11 mouse cellular contexts compared by ENCODE assay signal in the genomic region with DNA sequence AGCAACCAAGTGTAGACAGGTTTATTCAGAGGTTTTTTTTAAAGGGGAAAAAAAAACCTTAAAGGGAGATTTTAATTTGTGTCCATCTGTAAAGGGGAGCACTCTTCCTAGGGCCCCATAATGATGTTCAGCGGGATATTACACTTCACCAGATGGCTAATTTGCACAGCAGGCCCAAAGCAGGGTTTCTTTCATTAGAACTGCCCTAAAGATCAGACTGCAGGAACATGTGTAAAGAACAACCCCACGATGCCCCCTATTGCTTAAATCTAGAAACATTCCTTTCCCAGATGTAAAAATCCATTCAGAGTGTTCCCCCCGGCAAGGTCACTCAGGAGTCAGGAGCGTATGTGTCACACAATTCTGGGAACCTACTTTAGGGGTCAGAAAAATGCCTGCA.
DNase-seq lines count a peak whose midpoint lies in the region; ATAC-seq lines count a peak whose summit lies in the region.
"Had no signal": no experiment of that assay in that cellular context is flagged by ENCODE, and none has a peak within 500 bp of the region (broad histone marks: within the 10 kb centered on the region; RNA-seq: fewer than 3 reads in every experiment).

No protein-coding gene starts in this region.

- no peak for ATAC-seq in hindbrain, embryonic 11.5 days (ENCODE audit: low FRiP score)
- ATAC-seq in neural tube, embryonic 13.5 days (ENCODE audit: low read depth) = peak; percentile 71; the same call in 1 of the 2 replicates
- ATAC-seq: intestine, postnatal 0 days; liver, postnatal 0 days had no signal

- 16% methylated on average over 4 of the region's 4 CpGs for WGBS in hindbrain, embryonic 11.5 days
- WGBS in neural tube, embryonic 13.5 days = 7% methylated on average over 4 of the region's 4 CpGs

- no peaks in the 10 kb centered on the region for H3K27me3 ChIP-seq in hindbrain, embryonic 11.5 days (ENCODE audit: control insufficient read depth, insufficient read depth, low read length)
- H3K27me3 ChIP-seq in neural tube, embryonic 13.5 days = no peaks in the 10 kb centered on the region

- H3K36me3 ChIP-seq in hindbrain, embryonic 11.5 days (ENCODE audit: control insufficient read depth, insufficient read depth, low read length) = no peaks in the 10 kb centered on the region
- H3K36me3 ChIP-seq in neural tube, embryonic 13.5 days = no peaks in the 10 kb centered on the region
- H3K36me3 ChIP-seq: G1E had no signal

- H3K4me2 ChIP-seq in hindbrain, embryonic 11.5 days (replicated peaks; ENCODE audit: low read depth, low read length) = no peak overlapping the region
- H3K4me2 ChIP-seq in neural tube, embryonic 13.5 days = no peak overlapping the region

- H3K9me3 ChIP-seq in hindbrain, embryonic 11.5 days (ENCODE audit: control insufficient read depth, low read length) = no peaks in the 10 kb centered on the region
- no peaks in the 10 kb centered on the region for H3K9me3 ChIP-seq in neural tube, embryonic 13.5 days
- H3K9me3 ChIP-seq: G1E had no signal

- no peak overlapping the region for H3K27ac ChIP-seq in hindbrain, embryonic 11.5 days (ENCODE audit: low read depth, low read length)
- H3K27ac ChIP-seq in neural tube, embryonic 13.5 days (replicated peaks) = peak overlapping the region; percentile 56

- peak; percentile 5 for DNase-seq in lung, postnatal 10 days
- DNase-seq in lung, postnatal 14 days = no peak
- peak; percentile 54 for DNase-seq in embryo, embryonic 10 days (ENCODE audit: low spot score)
- peak; percentile 24 for DNase-seq in hindbrain, embryonic 11.5 days (ENCODE audit: low spot score)
- no peak for DNase-seq in heart, adult 18-20 months
- no peak for DNase-seq in layer of hippocampus, adult 9-10 months (ENCODE audit: low spot score)
- no peak for DNase-seq in left cerebral cortex, adult 9 months (ENCODE audit: low spot score in 2 of 2)
- DNase-seq: liver, postnatal 0 days had no signal

- H3K9ac ChIP-seq in hindbrain, embryonic 11.5 days (ENCODE audit: low read depth, low read length) = no peak overlapping the region
- H3K9ac ChIP-seq in neural tube, embryonic 13.5 days = no peak overlapping the region
- H3K9ac ChIP-seq: liver, postnatal 0 days had no signal

- H3K4me1 ChIP-seq in hindbrain, embryonic 11.5 days (replicated peaks; ENCODE audit: control insufficient read depth, insufficient read depth, low read length) = 0 out of 2 replicates have a peak, but pooled peaks cover 4% of the 10 kb centered on the region
- peaks cover 17% of the 10 kb centered on the region for H3K4me1 ChIP-seq in neural tube, embryonic 13.5 days (replicated peaks)

- no peak overlapping the region for H3K4me3 ChIP-seq in hindbrain, embryonic 11.5 days (ENCODE audit: low read depth, low read length)
- no peak overlapping the region for H3K4me3 ChIP-seq in neural tube, embryonic 13.5 days

Comparison
In these comparisons a context has a peak if more than half of its experiments do, and no peak if none do; other contexts are left out.
1. DNase-seq: peak in lung, postnatal 10 days (single experiment), embryo, embryonic 10 days (single experiment) and hindbrain, embryonic 11.5 days (single experiment); none in lung, postnatal 14 days (single experiment), heart, adult 18-20 months (0 of 2), layer of hippocampus, adult 9-10 months (single experiment) and left cerebral cortex, adult 9 months (0 of 2).